In the genomic region with DNA sequence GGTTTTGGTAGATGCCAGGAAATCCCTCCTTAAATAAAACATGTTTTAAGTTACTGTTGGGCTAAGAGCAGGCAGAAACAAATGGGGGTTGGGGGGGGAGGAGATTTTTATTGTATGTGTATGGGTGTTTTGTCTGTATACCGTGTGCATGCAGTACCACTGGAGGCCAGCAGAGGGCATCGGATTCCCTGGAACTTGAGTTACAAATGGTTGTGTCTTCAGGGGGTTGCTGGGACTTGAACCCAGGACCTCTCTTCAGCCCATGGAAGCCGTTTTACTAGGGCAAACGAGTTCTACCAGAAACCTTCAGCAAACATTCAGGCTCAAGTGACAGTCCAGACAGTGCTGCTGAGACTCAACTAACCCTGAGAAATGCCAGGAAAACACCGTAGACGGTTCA, we compare ENCODE assay signal across 9 mouse cellular contexts. TPM values are rescaled to one million over a fixed set of nuclear protein-coding genes. Genes with fewer than 3 reads are reported as not detected.
DNase-seq lines count a peak whose midpoint lies in the region; ATAC-seq and TF ChIP-seq lines count a peak whose summit lies in the region.
"Had no signal": no experiment of that assay in that cellular context is flagged by ENCODE, and none has a peak within 500 bp of the region (broad histone marks: within the 10 kb centered on the region; RNA-seq: fewer than 3 reads in every experiment).

No protein-coding gene starts in this region.

- no peak for DNase-seq in left cerebral cortex, adult 2 months (ENCODE audit: extremely low spot score in 1 of 2, low spot score in 2 of 2)
- no peak for DNase-seq in left cerebral cortex, postnatal 4 days
- peak; percentile 48 for DNase-seq in ES-E14 (ENCODE audit: low read depth, low spot score)
- DNase-seq in urinary bladder, postnatal 4 days (ENCODE audit: low spot score in 2 of 2) = no peak
- no peak for DNase-seq in urinary bladder, postnatal 14 days (ENCODE audit: low spot score)

- H3K9me3 ChIP-seq in ES-E14 (ENCODE audit: control insufficient read depth, insufficient read depth, low read depth, low read length) = no peaks in the 10 kb centered on the region
- H3K9me3 ChIP-seq: midbrain, embryonic 13.5 days had no signal

- no peak overlapping the region for H3K27ac ChIP-seq in left cerebral cortex, adult 2 months
- H3K27ac ChIP-seq in ES-E14 (ENCODE audit: insufficient read depth, low read depth, low read length, poor library complexity, severe bottlenecking) = no peak overlapping the region
- no peak overlapping the region for H3K27ac ChIP-seq in bone marrow macrophage, adult 2 months (ENCODE audit: insufficient read depth, low read depth, low read length)
- no peak overlapping the region for H3K27ac ChIP-seq in olfactory bulb, adult 2 months (ENCODE audit: insufficient read depth, low read depth, low read length)
- H3K27ac ChIP-seq: midbrain, embryonic 13.5 days had no signal

- in situ Hi-C loops in ES-E14 (cut with MboI; ENCODE audit: low sequenced_read_pairs in 2 of 2, unreplicated experiment in 2 of 2) = no loop called here

- intact Hi-C loops in left cerebral cortex, adult 2 months (cut with DNase I) = no loop called here
- intact Hi-C loops in left cerebral cortex, postnatal 4 days (cut with DNase I) = no loop called here

- no peak for ATAC-seq in erythroid progenitor cell, adult 5-6 weeks (replicated peaks; ENCODE audit: low FRiP score, poor library complexity, severe bottlenecking)
- ATAC-seq: midbrain, embryonic 13.5 days had no signal

- peak; percentile 54 for TF ChIP-seq CTCF in left cerebral cortex, adult 2 months (IDR thresholded peaks at IDR 0.05)
- peak; percentile 77 for TF ChIP-seq CTCF in bone marrow macrophage, adult 2 months (IDR thresholded peaks at IDR 0.05; ENCODE audit: low read depth, low read length)
- peak; percentile 35; the same call in 1 of the 2 replicates for TF ChIP-seq CTCF in olfactory bulb, adult 2 months (IDR thresholded peaks at IDR 0.05; ENCODE audit: insufficient read depth, low read depth, low read length)

- no peak overlapping the region for H3K4me3 ChIP-seq in left cerebral cortex, adult 2 months
- H3K4me3 ChIP-seq in ES-E14 (ENCODE audit: insufficient read depth in 1 of 2, low read depth in 1 of 2, low read length in 2 of 2, poor library complexity in 1 of 2, severe bottlenecking in 1 of 2) = no peak overlapping the region
- H3K4me3 ChIP-seq in bone marrow macrophage, adult 2 months (ENCODE audit: insufficient read depth, low read length) = no peak overlapping the region
- H3K4me3 ChIP-seq in olfactory bulb, adult 2 months (ENCODE audit: insufficient read depth, low read depth, low read length) = no peak overlapping the region
- H3K4me3 ChIP-seq: midbrain, embryonic 13.5 days had no signal

- H3K9ac ChIP-seq in ES-E14 (ENCODE audit: insufficient read depth, low read depth, low read length, poor library complexity, severe bottlenecking) = no peak overlapping the region
- H3K9ac ChIP-seq: midbrain, embryonic 13.5 days had no signal

- peaks cover 6% of the 10 kb centered on the region for H3K36me3 ChIP-seq in ES-E14 (ENCODE audit: control insufficient read depth, insufficient read depth, low read length, poor library complexity, severe bottlenecking)

- 85% methylated on average over 6 of the region's 6 CpGs for WGBS in olfactory bulb, adult 2 months

- no peaks in the 10 kb centered on the region for H3K4me1 ChIP-seq in ES-E14 (ENCODE audit: control insufficient read depth in 2 of 2, insufficient read depth in 2 of 2, low read length in 2 of 2, poor library complexity in 1 of 2)
- no peaks in the 10 kb centered on the region for H3K4me1 ChIP-seq in bone marrow macrophage, adult 2 months (ENCODE audit: control insufficient read depth, insufficient read depth, low read length)
- no peaks in the 10 kb centered on the region for H3K4me1 ChIP-seq in olfactory bulb, adult 2 months (ENCODE audit: control insufficient read depth, insufficient read depth, low read length)

- TF ChIP-seq POLR2A in bone marrow macrophage, adult 2 months (IDR thresholded peaks at IDR 0.05; ENCODE audit: borderline replicate concordance, low read depth, low read length) = no peak
- TF ChIP-seq POLR2A in olfactory bulb, adult 2 months (IDR thresholded peaks at IDR 0.05; ENCODE audit: insufficient read depth, low read depth, low read length) = no peak

TF ChIP-seq in ES-E14, 5 proteins besides CTCF, POLR2A, EP300 and RAD21:
- TF ChIP-seq ZNF384 (IDR thresholded peaks at IDR 0.05; ENCODE audit: low read depth, low read length) = no peak
- no peak for TF ChIP-seq MAFK (IDR thresholded peaks at IDR 0.05; ENCODE audit: insufficient read depth, low read depth, low read length)
- no peak for TF ChIP-seq HCFC1 (IDR thresholded peaks at IDR 0.05; ENCODE audit: borderline replicate concordance, insufficient read depth, low read length)
- TF ChIP-seq ZC3H11A (IDR thresholded peaks at IDR 0.05; ENCODE audit: borderline replicate concordance, low read depth, low read length) = no peak
- no peak for TF ChIP-seq CHD2 (IDR thresholded peaks at IDR 0.05; ENCODE audit: low read depth, low read length)

RNA-seq across cellular contexts. Expression of a gene that starts 41.9 kb away (rescaled TPM):
- 10 to 100 TPM; 35.9 to 37.9 TPM for total RNA-seq in left cerebral cortex, adult 2 months (2021)
- total RNA-seq in left cerebral cortex, postnatal 4 days (2021) = 10 to 100 TPM; 57.2 to 64.9 TPM
- 14.5 and 14.9 TPM in 2 replicates for total RNA-seq in ES-E14 (2012; rRNA removed)
- polyA plus RNA-seq in bone marrow macrophage, adult 2 months (2012; ENCODE audit: insufficient read depth, insufficient read length, missing spikeins) = 20.4 and 24.1 TPM in 2 replicates
- not detected in 2 replicates for polyA plus RNA-seq in olfactory bulb, adult 2 months (2012; ENCODE audit: insufficient read depth, insufficient read length, low replicate concordance, missing spikeins)
- total RNA-seq in erythroid progenitor cell, adult 5-6 weeks (2015; ENCODE audit: low replicate concordance) = 3.8 and 5.8 TPM in 2 replicates
- 4.0 and 5.4 TPM in 2 replicates for total RNA-seq in erythroid progenitor cell, adult 5-6 weeks (2017; ENCODE audit: low replicate concordance)
